ENCODE assay signal across 8 mouse cellular contexts in the genomic region with DNA sequence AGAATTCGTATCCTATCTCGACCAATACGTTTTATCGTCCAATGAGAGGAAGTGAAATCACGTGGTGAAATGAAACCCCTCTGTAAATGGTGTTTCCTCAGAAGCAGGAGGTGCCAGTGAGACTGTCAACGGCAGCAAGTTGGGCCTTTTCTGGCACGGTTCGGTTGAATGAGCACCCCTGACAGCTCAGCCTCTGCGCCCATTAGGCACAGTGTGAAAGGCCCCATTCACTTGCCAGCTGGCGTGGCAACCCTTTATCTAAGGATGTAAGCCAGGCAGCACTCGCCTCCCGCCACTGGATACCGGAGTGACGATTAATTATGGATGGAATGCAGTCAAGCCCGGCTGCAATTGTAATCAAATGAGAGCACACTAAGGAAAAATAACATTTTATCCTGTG.
A peak's percentile ranks its signal among the peaks of the same experiment; 100 is the strongest.
DNase-seq lines count a peak whose midpoint lies in the region; ATAC-seq lines count a peak whose summit lies in the region.

No protein-coding gene starts in this region.

- H3K4me3 ChIP-seq in hindbrain, embryonic 10.5 days, result peak overlapping the region; percentile 23

- 35% methylated on average over 15 of the region's 15 CpGs for WGBS in hindbrain, embryonic 10.5 days

- H3K36me3 ChIP-seq in hindbrain, embryonic 10.5 days, result no peaks in the 10 kb centered on the region

- peak overlapping the region; percentile 83 for H3K27ac ChIP-seq in hindbrain, embryonic 10.5 days

- peaks cover 15% of the 10 kb centered on the region for H3K4me1 ChIP-seq in hindbrain, embryonic 10.5 days (replicated peaks)

- ATAC-seq in inflammation-experienced regulatory T-cells, adult 6 months, result no peak

- peak; percentile 17 for DNase-seq in adipocyte (ENCODE audit: low spot score)
- peak; percentile 55 for DNase-seq in cerebellum, adult 9-11 months
- peak; percentile 39 to 40 for DNase-seq in frontal cortex, postnatal 14 days (ENCODE audit: low spot score in 2 of 2)
- peak; percentile 87 for DNase-seq in hindbrain, embryonic 10.5 days (ENCODE audit: low spot score)
- peak; percentile 12 for DNase-seq in layer of hippocampus, adult 9-10 months (ENCODE audit: low spot score)
- DNase-seq in ovary, postnatal 14 days (ENCODE audit: low spot score), result peak; percentile 16
- DNase-seq in thymus, postnatal 14 days, result no peak

- no peaks in the 10 kb centered on the region for H3K27me3 ChIP-seq in hindbrain, embryonic 10.5 days (ENCODE audit: insufficient read depth, poor library complexity, severe bottlenecking)

- no peaks in the 10 kb centered on the region for H3K9me3 ChIP-seq in hindbrain, embryonic 10.5 days
